12 mouse cellular contexts compared by ENCODE assay signal in the genomic region with DNA sequence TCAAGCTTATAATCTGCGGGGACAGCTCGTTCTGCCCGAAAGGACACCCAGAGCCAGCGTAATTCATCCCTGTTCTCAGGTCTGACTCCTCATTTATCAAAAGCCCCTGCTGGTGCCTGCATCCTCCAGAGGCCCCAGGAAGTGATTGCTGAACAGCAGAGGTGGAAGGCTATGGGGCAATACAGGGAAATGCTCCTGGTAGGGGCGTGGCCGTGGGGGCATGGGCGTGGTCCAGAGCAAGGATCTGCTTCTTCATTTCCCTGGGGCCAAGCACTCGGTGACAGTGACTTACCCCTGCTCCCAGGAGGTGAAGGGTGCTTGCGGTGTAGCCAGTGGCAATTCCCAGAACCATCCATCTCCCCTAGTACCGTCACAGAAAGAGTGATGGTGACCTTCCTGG.
A peak's percentile ranks its signal among the peaks of the same experiment; 100 is the strongest.
DNase-seq lines count a peak whose midpoint lies in the region; ATAC-seq lines count a peak whose summit lies in the region.
"Had no signal": no experiment of that assay in that cellular context is flagged by ENCODE, and none has a peak within 500 bp of the region (broad histone marks: within the 10 kb centered on the region; RNA-seq: fewer than 3 reads in every experiment).

No protein-coding gene starts in this region.

- H3K27me3 ChIP-seq in midbrain, embryonic 10.5 days (ENCODE audit: low read depth, poor library complexity, severe bottlenecking), result peaks cover 56% of the 10 kb centered on the region
- H3K27me3 ChIP-seq in midbrain, embryonic 16.5 days (ENCODE audit: control insufficient read depth, insufficient read depth, low read depth, low read length), result no peaks in the 10 kb centered on the region
- H3K27me3 ChIP-seq in liver, embryonic 13.5 days, result peaks cover 43% of the 10 kb centered on the region

- ATAC-seq in midbrain, embryonic 16.5 days, result no peak
- 0 out of 2 replicates have a peak, but pooled peaks have one; percentile 48 for ATAC-seq in erythroblast, adult 5-6 weeks (replicated peaks; ENCODE audit: low FRiP score, poor library complexity, severe bottlenecking)
- ATAC-seq in liver, embryonic 13.5 days (ENCODE audit: low read depth), result peak; percentile 32; the same call in 1 of the 2 replicates

- H3K27ac ChIP-seq in midbrain, embryonic 10.5 days (replicated peaks), result 0 out of 2 replicates have a peak overlapping the region, but pooled peaks have one; percentile 10
- H3K27ac ChIP-seq in midbrain, embryonic 16.5 days (ENCODE audit: low read length), result no peak overlapping the region
- H3K27ac ChIP-seq in liver, embryonic 13.5 days, result no peak overlapping the region
- H3K27ac ChIP-seq: gastrocnemius, adult 2 months had no signal

- H3K9ac ChIP-seq in midbrain, embryonic 16.5 days (ENCODE audit: low read depth, low read length), result no peak overlapping the region
- no peak overlapping the region for H3K9ac ChIP-seq in liver, embryonic 13.5 days

- DNase-seq in midbrain, embryonic 10.5 days (ENCODE audit: low spot score), result no peak
- DNase-seq in liver, embryonic 13.5 days, result peak; percentile 56
- peak; percentile 71 to 77 for DNase-seq in monocyte, adult 2 months (ENCODE audit: low read depth in 1 of 2, low spot score in 2 of 2)
- DNase-seq in cerebellum, adult 11-12 months, result no peak
- no peak for DNase-seq in thymus, postnatal 10 days (ENCODE audit: low spot score in 2 of 2)
- no peak for DNase-seq in heart, adult 9 months (ENCODE audit: low spot score in 2 of 2)
- DNase-seq: cerebellum, postnatal 36 days; gastrocnemius, adult 2 months; kidney, adult 9 months had no signal

- WGBS in midbrain, embryonic 10.5 days, result 67% methylated on average over 10 of the region's 10 CpGs
- 64% methylated on average over 9 of the region's 10 CpGs for WGBS in midbrain, embryonic 16.5 days
- 28% methylated on average over 10 of the region's 10 CpGs for WGBS in liver, embryonic 13.5 days (ENCODE audit: insufficient replicate concordance)

- H3K4me3 ChIP-seq in midbrain, embryonic 10.5 days, result no peak overlapping the region
- no peak overlapping the region for H3K4me3 ChIP-seq in midbrain, embryonic 16.5 days (ENCODE audit: low read depth, low read length)
- no peak overlapping the region for H3K4me3 ChIP-seq in liver, embryonic 13.5 days (replicated peaks)
- H3K4me3 ChIP-seq: erythroblast, embryonic 14.5 days; gastrocnemius, adult 2 months had no signal

- H3K36me3 ChIP-seq in midbrain, embryonic 10.5 days, result no peaks in the 10 kb centered on the region
- H3K36me3 ChIP-seq in midbrain, embryonic 16.5 days (ENCODE audit: control insufficient read depth, insufficient read depth, low read length), result no peaks in the 10 kb centered on the region
- H3K36me3 ChIP-seq in liver, embryonic 13.5 days, result no peaks in the 10 kb centered on the region

- no peak overlapping the region for H3K4me2 ChIP-seq in midbrain, embryonic 16.5 days (ENCODE audit: low read length)
- no peak overlapping the region for H3K4me2 ChIP-seq in liver, embryonic 13.5 days

- H3K4me1 ChIP-seq in midbrain, embryonic 10.5 days, result peaks cover 72% of the 10 kb centered on the region
- H3K4me1 ChIP-seq in midbrain, embryonic 16.5 days (ENCODE audit: control insufficient read depth, insufficient read depth, low read length), result peaks cover 32% of the 10 kb centered on the region
- H3K4me1 ChIP-seq in liver, embryonic 13.5 days (replicated peaks), result peaks cover 54% of the 10 kb centered on the region

- no peaks in the 10 kb centered on the region for H3K9me3 ChIP-seq in midbrain, embryonic 10.5 days (replicated peaks)
- H3K9me3 ChIP-seq in midbrain, embryonic 16.5 days (replicated peaks; ENCODE audit: control insufficient read depth, low read length, poor library complexity, severe bottlenecking), result no peaks in the 10 kb centered on the region
- H3K9me3 ChIP-seq in liver, embryonic 13.5 days (replicated peaks), result no peaks in the 10 kb centered on the region

Comparison
In these comparisons a context has a peak if more than half of its experiments do, and no peak if none do; other contexts are left out.
1. DNase-seq: peak in liver, embryonic 13.5 days (single experiment) and monocyte, adult 2 months (2 of 2); none in midbrain, embryonic 10.5 days (single experiment), cerebellum, adult 11-12 months (single experiment), thymus, postnatal 10 days (0 of 2) and heart, adult 9 months (0 of 2).